Mouse (Mus musculus) liver, embryonic 14.5 days (tissue): ENCODE measurements around the gene Mycbpap. TPM values are rescaled to one million over a fixed set of nuclear protein-coding genes. Genes with fewer than 3 reads are reported as not detected.

ENCODE experiments used
- ATAC-seq: fragments of 200-750 bp; cut with Nextera tagmentation; 2 replicates; pipeline ENCODE4 v1.8.0; 2017; ENCODE audit warnings: moderate number of reproducible peaks, mild to moderate bottlenecking, moderate library complexity; ENCODE audit not compliant: insufficient read depth
- DNase-seq, 3 experiments: peaks; one replicate each; pipeline ENCODE4 v3.0.0-alpha.2; 2012 to 2013; ENCODE audit warnings: low read depth in 3 of 3, low spot score in 3 of 3
- H3K27ac ChIP-seq: fragments of 300-500 bp; sonication (generic); 2 replicates; pipeline ENCODE4 v1.5.1; 2014; ENCODE audit warnings: moderate library complexity, mild to moderate bottlenecking, control low read depth, inconsistent platforms
- H3K27me3 ChIP-seq: fragments of 300-500 bp; sonication (generic); 2 replicates; pipeline ENCODE4 v1.6.1; 2014; ENCODE audit warnings: mild to moderate bottlenecking, low read length, moderate library complexity; ENCODE audit not compliant: control insufficient read depth, insufficient read depth
- H3K36me3 ChIP-seq: fragments of 300-500 bp; sonication (generic); replicated peaks from 2 replicates; pipeline ENCODE4 v1.6.1; 2014; ENCODE audit warnings: low read depth; ENCODE audit not compliant: control insufficient read depth, insufficient read depth
- H3K4me1 ChIP-seq, 2 experiments: fragments of 200-500 bp in 1 of 2; fragments of 300-500 bp in 1 of 2; sonication (generic) in 1 of 2; replicated peaks; 2 replicates each; pipeline ENCODE4 v1.6.1; 2012 to 2014; ENCODE audit warnings: antibody characterized with exemption in 1 of 2, inconsistent platforms in 1 of 2, low read length in 1 of 2; ENCODE audit not compliant: control insufficient read depth in 2 of 2, insufficient read depth in 2 of 2
- H3K4me2 ChIP-seq: fragments of 300-500 bp; sonication (generic); 2 replicates; pipeline ENCODE4 v1.6.1; 2014; ENCODE audit warnings: low read depth, mild to moderate bottlenecking, control low read depth, moderate library complexity
- H3K4me3 ChIP-seq, 2 experiments: fragments of 200-500 bp in 1 of 2; fragments of 300-500 bp in 1 of 2; sonication (generic) in 1 of 2; 2 replicates each; pipeline ENCODE4 v1.5.1; 2012 to 2014; ENCODE audit warnings: low read depth in 2 of 2, low read length in 2 of 2, mild to moderate bottlenecking in 2 of 2, control low read depth in 1 of 2, inconsistent platforms in 1 of 2, moderate library complexity in 1 of 2; ENCODE audit not compliant: insufficient read depth in 1 of 2
- H3K9ac ChIP-seq: fragments of 300-500 bp; sonication (generic); replicated peaks from 2 replicates; pipeline ENCODE4 v1.6.1; 2014; ENCODE audit warnings: mild to moderate bottlenecking, control low read depth, moderate library complexity
- H3K9me3 ChIP-seq: fragments of 300-500 bp; sonication (generic); 2 replicates; pipeline ENCODE4 v1.6.1; 2016; ENCODE audit warnings: low read length, mixed read lengths; ENCODE audit not compliant: control insufficient read depth
- CTCF ChIP-seq: IDR thresholded peaks from 2 replicates; pipeline ENCODE4 v1.5.1; 2016; ENCODE audit warnings: antibody characterized with exemption, low read depth, control low read depth
- EP300 ChIP-seq: IDR thresholded peaks from 2 replicates; pipeline ENCODE4 v1.6.1; 2016; ENCODE audit warnings: antibody characterized with exemption, low read depth
- WGBS: fragments of 180-500 bp; shearing (Covaris S2); extraction: QIAGEN DNeasy Blood & Tissue Kit; methylation state at CpG from one replicate; pipeline ENCODE4 v1.1.7; 2014; ENCODE audit not compliant: insufficient replicate concordance; 5-methylcytosine and 5-hydroxymethylcytosine counted together
- polyA plus RNA-seq, 2 experiments: library from polyadenylated mRNA; depleted of rRNA in 1 of 2; stranded (reverse) in 1 of 2; unstranded in 1 of 2; fragments of >200 nt; fragmentation: Nextera tagmentation in 1 of 2; extraction: Ambion mirVana in 1 of 2; gene quantifications; 2 replicates each; pipeline versions ENCODE4 v1.2.1 to v1.2.3; 2012 to 2014

Mycbpap gene
- polyA plus RNA-seq, 2 experiments: 0.09 TPM; not detected in 1

DNA sequence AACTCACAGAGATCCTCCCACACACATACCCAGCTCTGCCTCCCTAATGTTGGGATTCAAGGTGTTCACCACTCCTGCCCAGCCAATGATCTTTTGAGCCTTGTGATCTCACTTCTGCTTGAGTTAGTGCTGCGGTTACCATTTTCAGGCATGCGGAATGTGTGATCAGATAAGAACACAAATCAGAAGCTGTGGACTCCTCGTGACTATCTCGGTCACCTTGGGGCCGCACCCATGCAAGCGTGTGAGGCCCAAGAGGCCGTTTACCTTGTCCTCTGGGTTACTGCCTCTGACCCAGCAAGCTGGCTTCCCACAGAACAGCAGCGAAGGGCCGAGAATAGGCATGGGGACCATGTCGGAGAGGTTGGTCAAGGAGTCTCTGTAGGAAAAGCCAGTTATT, 12.6 kb downstream of the Mycbpap start:
- TF ChIP-seq EP300 (no peak), CTCF (no peak)
- no peaks in the 10 kb centered on the region for H3K36me3 ChIP-seq
- no peak for ATAC-seq
- WGBS: 57% methylated on average over 10 of the region's 10 CpGs
- no peak overlapping the region for H3K27ac ChIP-seq
- H3K4me1 ChIP-seq: no peaks in the 10 kb centered on the region
- no peaks in the 10 kb centered on the region for H3K27me3 ChIP-seq
- H3K9ac ChIP-seq: no peak overlapping the region
- H3K9me3 ChIP-seq: no peaks in the 10 kb centered on the region
- H3K4me2 ChIP-seq: no peak overlapping the region
- DNase-seq: no peak
- no peak overlapping the region for H3K4me3 ChIP-seq

DNA sequence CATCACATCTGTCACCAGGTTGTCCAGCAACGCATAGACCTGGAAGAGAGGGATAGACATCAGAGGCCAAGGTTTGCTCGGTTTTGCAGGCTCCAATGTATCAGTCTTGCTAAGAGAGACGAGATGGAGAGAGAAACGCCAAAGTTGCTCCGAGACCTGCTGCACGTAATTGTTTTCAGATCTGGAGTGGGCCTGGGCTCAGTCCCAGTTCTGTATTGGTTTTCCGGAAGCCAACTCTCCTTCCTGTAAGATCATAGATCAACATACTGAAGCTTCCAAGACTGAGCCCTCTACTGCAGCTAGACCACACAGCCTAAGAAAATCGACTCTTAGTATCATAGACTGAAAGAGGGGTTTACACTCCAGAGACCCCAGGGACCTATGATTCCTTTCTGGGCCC, 20.1 kb downstream of the Mycbpap start:
- DNase-seq (no peak), ATAC-seq (no peak)
- no peak overlapping the region for H3K4me2 ChIP-seq
- H3K36me3 ChIP-seq: no peaks in the 10 kb centered on the region
- no peak overlapping the region for H3K9ac ChIP-seq
- WGBS: 61% methylated on average over 8 of the region's 8 CpGs
- H3K27me3 ChIP-seq: peaks cover 24% of the 10 kb centered on the region
- no peak overlapping the region for H3K27ac ChIP-seq
- no peak for TF ChIP-seq EP300
- TF ChIP-seq CTCF: no peak
- H3K4me1 ChIP-seq: no peaks in the 10 kb centered on the region
- no peaks in the 10 kb centered on the region for H3K9me3 ChIP-seq
- H3K4me3 ChIP-seq: no peak overlapping the region

DNA sequence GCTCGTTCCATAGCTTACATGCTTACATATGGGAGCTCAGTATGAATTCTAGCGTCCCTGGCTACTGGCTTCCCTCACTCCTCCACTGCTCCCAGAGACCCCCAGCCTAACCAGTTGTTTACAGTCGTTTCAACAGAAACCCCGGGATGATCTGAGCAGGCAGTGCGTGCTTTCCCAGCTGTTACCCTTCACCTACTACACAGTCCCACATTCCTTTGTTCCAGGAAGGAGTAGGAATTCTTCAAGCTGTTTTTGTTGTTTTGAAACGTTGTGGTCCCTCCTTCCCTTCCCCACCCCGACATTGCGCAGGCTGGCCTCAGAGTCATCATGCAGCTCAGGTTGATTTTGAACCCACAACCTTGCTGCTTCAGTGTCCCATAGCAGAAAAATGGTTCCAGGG, 21.2 kb downstream of the Mycbpap start:
- DNase-seq (no peak), ATAC-seq (no peak)
- Histone ChIP-seq H3K36me3 (no peaks in the 10 kb centered on the region), H3K9me3 (no peaks in the 10 kb centered on the region), H3K9ac (no peak overlapping the region), H3K4me3 (no peak overlapping the region), H3K27ac (no peak overlapping the region), H3K27me3 (peaks cover 24% of the 10 kb centered on the region), H3K4me2 (no peak overlapping the region), H3K4me1 (no peaks in the 10 kb centered on the region)
- TF ChIP-seq EP300 (no peak), CTCF (no peak)
- WGBS: 20% methylated on average over 8 of the region's 8 CpGs

DNA sequence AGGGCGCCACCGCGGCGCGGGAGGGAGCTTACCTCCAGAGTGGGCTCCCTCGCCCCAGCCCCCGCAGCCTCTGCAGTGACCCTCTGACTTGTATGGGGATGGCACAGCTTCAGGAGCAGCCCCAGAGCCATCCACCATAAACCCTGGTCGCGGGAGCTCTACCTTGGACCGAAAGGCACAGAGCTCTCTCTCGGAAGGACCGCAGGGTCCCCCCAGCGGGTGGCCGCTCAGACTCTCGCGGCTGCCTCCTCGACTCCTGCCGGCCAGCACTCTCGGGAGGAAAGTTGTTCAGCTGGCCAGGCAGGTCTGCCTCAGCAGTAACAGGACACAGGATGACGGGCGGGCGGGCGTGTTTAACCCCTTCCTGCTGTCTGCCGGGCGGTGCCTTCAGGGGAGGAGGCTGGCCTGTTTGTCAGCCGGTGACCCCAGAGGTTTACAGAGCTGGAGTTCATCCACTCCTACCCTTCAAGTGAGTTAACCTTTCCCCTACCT, 21.8 kb downstream of the Mycbpap start, which contains the start of gene Epn3:
TSS of gene Epn3 (minus strand) at position 314 of the 492 bp plus-strand sequence.
- under 1% methylated on average over 26 of the region's 26 CpGs for WGBS
- Histone ChIP-seq H3K4me1 (no peaks in the 10 kb centered on the region), H3K9ac (no peak within 1 kb of the TSS), H3K27me3 (peaks cover 24% of the 10 kb centered on the region), H3K9me3 (no peaks in the 10 kb centered on the region), H3K4me2 (peak within 1 kb of the TSS; percentile 39), H3K27ac (no peak within 1 kb of the TSS), H3K4me3 (no peak within 1 kb of the TSS), H3K36me3 (no peaks in the 10 kb centered on the region)
- TF ChIP-seq EP300: no peak
- TF ChIP-seq CTCF: no peak
- DNase-seq: no peak
- ATAC-seq: no peak

DNA sequence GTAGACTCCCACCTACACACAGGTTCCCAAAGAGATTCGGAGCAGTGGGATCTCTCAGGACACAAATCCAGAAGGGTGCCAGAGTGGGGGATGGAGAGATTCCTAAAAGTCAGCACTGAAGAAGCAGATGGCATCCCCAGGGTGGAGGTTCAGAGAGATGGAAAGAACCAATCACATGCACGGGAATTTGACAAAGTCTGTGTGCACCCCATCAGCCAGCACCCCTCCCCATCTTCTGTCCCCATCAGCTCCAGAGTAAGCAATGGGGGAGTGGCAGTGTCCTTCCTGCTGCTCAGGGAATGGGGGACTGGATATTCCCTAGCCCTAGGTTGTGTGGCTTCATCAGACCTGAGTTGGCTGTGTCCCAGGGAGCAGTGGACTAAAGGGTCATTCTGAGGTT, 22.5 kb downstream of the Mycbpap start:
- Histone ChIP-seq H3K27me3 (peaks cover 24% of the 10 kb centered on the region), H3K4me2 (no peak overlapping the region), H3K27ac (no peak overlapping the region), H3K4me1 (no peaks in the 10 kb centered on the region), H3K9ac (no peak overlapping the region), H3K36me3 (no peaks in the 10 kb centered on the region), H3K9me3 (no peaks in the 10 kb centered on the region), H3K4me3 (no peak overlapping the region)
- DNase-seq: no peak
- WGBS: 9% methylated on average over 2 of the region's 2 CpGs
- no peak for TF ChIP-seq CTCF
- no peak for TF ChIP-seq EP300
- no peak for ATAC-seq
